Mouse (Mus musculus) limb, embryonic 10.5 days (tissue): ENCODE data around the gene Cstf1. TPM values are rescaled to one million over a fixed set of nuclear protein-coding genes. Genes with fewer than 3 reads are reported as not detected.

Source experiments
- DNase-seq: peaks from one replicate; pipeline ENCODE4 v3.0.0-alpha.2; 2017; ENCODE audit warnings: low spot score
- H3K27ac ChIP-seq: fragments of 300-500 bp; sonication (generic); 2 replicates; pipeline ENCODE4 v1.5.1; 2016; ENCODE audit warnings: mild to moderate bottlenecking
- H3K27me3 ChIP-seq: fragments of 300-500 bp; sonication (generic); 2 replicates; pipeline ENCODE4 v1.6.1; 2016; ENCODE audit warnings: low read depth, mild to moderate bottlenecking; ENCODE audit not compliant: poor library complexity, severe bottlenecking
- H3K36me3 ChIP-seq: fragments of 300-500 bp; sonication (generic); 2 replicates; pipeline ENCODE4 v1.6.1; 2016; ENCODE audit warnings: mild to moderate bottlenecking, moderate library complexity
- H3K4me1 ChIP-seq: fragments of 300-500 bp; sonication (generic); 2 replicates; pipeline ENCODE4 v1.6.1; 2016
- H3K4me3 ChIP-seq: fragments of 300-500 bp; sonication (generic); 2 replicates; pipeline ENCODE4 v1.5.1; 2016; ENCODE audit warnings: mild to moderate bottlenecking, moderate library complexity
- H3K9me3 ChIP-seq: fragments of 300-500 bp; sonication (generic); replicated peaks from 2 replicates; pipeline ENCODE4 v1.6.1; 2016; ENCODE audit warnings: mild to moderate bottlenecking
- WGBS: fragments of 180-500 bp; shearing (Covaris S2); methylation state at CpG from one replicate; pipeline ENCODE4 v1.1.7; 2016; 5-methylcytosine and 5-hydroxymethylcytosine counted together
- polyA plus RNA-seq: library from polyadenylated mRNA; unstranded; fragments of >200 nt; fragmentation: Nextera tagmentation; extraction: Ambion mirVana; gene quantifications from 2 replicates; pipeline ENCODE4 v1.2.1, GENCODE M21; 2016

Gene Cstf1
- polyA plus RNA-seq, 1 experiment from 2014 or later: 59.7 TPM

DNA sequence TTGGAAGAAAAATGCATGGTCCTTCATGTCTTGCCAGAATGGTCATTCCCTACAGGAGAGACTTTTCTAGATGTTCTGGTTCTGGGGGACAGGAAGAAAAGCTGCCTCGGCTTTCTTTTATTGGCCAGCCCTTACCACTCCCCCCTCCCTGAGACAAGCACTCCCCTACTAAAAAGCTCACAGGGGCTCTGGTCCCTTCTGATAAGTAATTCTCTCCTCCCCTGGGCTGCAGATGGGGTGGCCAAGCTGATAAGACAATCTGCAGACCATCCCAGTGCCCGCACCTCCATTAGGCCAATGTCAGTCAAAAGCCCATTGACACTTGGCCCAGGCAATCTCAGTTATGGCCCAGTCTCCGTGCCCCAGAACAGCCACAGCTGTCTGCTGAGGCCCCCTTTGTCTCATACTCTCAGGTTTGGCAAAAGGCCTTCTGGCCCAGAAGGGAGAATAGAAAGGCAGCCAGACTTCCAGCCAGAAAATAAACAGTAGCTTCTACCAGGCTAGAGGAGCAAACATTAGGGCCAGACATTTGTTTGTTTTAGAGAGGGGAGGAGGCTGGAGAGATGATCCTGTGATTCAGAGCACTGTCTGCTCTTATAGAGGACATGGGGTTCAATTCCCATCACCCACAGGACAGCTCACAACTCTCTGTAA lies 22.1 kb upstream of the Cstf1 start:
- no peak for DNase-seq
- H3K4me1 ChIP-seq: peaks cover 28% of the 10 kb centered on the region
- no peak overlapping the region for H3K27ac ChIP-seq
- H3K27me3 ChIP-seq: peaks cover 21% of the 10 kb centered on the region
- no peaks in the 10 kb centered on the region for H3K9me3 ChIP-seq
- no peak overlapping the region for H3K4me3 ChIP-seq
- peaks cover 6% of the 10 kb centered on the region; the same call in 1 of the 2 replicates for H3K36me3 ChIP-seq
- 31% methylated on average over 3 of the region's 3 CpGs for WGBS

DNA sequence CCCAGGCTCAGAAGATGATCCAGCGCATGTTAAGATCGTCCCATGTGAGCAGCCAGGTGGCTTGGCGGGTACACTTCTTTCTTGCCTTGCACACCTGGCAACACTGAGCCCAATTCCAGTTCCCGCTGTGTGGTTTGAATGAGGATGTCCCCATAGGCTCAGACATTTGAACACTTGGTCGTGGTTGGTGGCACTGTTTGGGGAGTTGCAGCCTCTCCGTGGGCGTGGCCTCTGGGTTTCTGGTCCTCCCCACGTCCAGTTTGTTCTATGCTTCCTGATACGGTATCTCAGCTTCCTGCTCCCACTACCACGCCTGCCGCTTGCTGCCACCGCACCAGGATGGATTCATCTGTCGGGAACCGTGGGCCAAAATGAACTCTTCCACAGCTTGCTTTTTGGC lies 20.7 kb upstream of the Cstf1 start:
- Histone ChIP-seq H3K4me1 (peaks cover 24% of the 10 kb centered on the region), H3K4me3 (no peak overlapping the region), H3K27me3 (peaks cover 21% of the 10 kb centered on the region), H3K9me3 (no peaks in the 10 kb centered on the region), H3K27ac (no peak overlapping the region), H3K36me3 (peaks cover 15% of the 10 kb centered on the region)
- WGBS: 82% methylated on average over 14 of the region's 14 CpGs
- no peak for DNase-seq

DNA sequence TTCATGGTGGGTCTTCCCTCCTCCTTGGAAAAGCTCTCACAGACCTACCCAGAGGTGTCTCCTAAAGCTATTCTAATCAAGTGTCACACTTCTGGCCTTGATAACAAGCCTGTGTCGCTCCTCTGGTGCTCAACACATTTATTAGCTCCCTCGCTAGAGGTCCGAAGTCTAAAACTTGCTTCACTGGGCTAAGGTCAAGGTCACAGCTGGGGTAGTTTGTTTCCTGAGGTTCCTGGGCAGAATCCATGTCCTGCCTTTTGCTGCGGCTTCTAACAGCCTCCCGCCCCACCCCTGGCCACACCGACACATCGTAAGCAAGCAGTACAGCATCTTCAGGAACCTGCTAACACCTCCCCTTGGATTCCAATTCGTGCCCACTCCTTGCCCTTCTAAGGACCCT lies 19.7 kb upstream of the Cstf1 start:
- Histone ChIP-seq H3K27me3 (peaks cover 21% of the 10 kb centered on the region), H3K36me3 (peaks cover 25% of the 10 kb centered on the region), H3K27ac (no peak overlapping the region), H3K4me1 (peaks cover 14% of the 10 kb centered on the region), H3K9me3 (no peaks in the 10 kb centered on the region), H3K4me3 (no peak overlapping the region)
- no peak for DNase-seq
- 57% methylated on average over 8 of the region's 8 CpGs for WGBS

DNA sequence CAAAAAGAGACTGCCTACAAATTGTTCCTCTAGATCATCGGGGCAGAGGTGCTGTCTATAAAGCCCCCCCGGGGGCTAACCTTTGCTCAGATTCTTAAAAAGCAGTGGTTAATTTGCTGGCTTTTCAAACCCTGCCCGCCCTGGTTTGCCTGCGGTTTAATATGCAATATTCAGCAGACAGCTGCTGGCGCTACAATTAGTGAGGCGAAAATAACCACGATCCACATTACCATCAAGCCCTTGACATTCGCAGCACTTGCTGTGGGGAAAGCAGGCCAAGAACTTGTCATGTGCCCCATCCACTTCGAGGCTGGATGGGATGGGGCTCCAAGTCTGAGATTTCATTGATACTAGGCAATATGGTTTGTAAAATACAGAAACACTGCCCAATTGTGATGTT lies 17.3 kb upstream of the Cstf1 start:
- no peaks in the 10 kb centered on the region for H3K4me1 ChIP-seq
- H3K27ac ChIP-seq: no peak overlapping the region
- H3K36me3 ChIP-seq: peaks cover 50% of the 10 kb centered on the region
- DNase-seq: no peak
- H3K4me3 ChIP-seq: no peak overlapping the region
- H3K27me3 ChIP-seq: peaks cover 3% of the 10 kb centered on the region; the same call in 1 of the 2 replicates
- no peaks in the 10 kb centered on the region for H3K9me3 ChIP-seq
- 91% methylated on average over 9 of the region's 9 CpGs for WGBS

DNA sequence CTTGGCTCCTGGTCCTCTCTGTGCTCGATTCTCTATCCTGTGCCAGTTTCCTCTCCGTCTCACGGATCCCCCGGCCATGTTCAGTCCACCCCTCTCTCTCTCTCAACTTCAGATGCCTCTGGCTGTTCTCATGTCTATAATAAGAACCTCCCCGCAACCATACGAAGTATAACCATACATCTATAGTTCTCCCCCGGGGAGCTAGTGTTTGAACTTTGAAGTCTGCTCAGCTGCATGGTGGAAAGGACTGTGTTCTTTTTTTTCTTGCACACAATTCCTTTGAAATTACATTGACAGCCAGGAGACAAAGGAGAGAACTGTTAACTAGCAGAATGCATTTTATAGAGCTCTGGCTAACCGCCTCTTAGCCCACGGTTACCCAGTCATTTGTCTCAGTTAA lies 15.7 kb upstream of the Cstf1 start:
- DNase-seq: no peak
- 89% methylated on average over 9 of the region's 9 CpGs for WGBS
- Histone ChIP-seq H3K27me3 (no peaks in the 10 kb centered on the region), H3K36me3 (peaks cover 65% of the 10 kb centered on the region), H3K4me3 (no peak overlapping the region), H3K4me1 (no peaks in the 10 kb centered on the region), H3K9me3 (no peaks in the 10 kb centered on the region), H3K27ac (no peak overlapping the region)

DNA sequence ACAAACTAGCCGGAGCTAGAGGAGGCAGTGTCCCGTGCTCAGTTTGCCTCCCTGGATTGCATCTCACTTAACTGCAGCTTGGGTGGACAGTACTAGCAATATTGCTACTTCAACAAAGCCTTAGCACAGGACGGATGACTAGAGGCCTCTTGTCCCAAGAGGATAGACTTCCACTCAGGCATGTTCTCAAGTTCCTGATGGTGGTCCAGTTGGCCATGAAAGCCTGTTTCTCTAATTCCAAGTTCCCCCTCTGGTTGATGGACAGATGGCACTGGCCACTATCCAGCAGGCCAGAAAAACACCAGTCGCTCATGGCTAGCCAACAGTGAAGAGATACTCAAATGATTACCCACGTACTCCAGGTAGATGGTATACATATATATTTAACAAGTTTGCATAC lies 14.6 kb upstream of the Cstf1 start:
- Histone ChIP-seq H3K4me1 (no peaks in the 10 kb centered on the region), H3K4me3 (no peak overlapping the region), H3K9me3 (no peaks in the 10 kb centered on the region), H3K27ac (no peak overlapping the region), H3K27me3 (no peaks in the 10 kb centered on the region), H3K36me3 (peaks cover 76% of the 10 kb centered on the region)
- 93% methylated on average over 5 of the region's 5 CpGs for WGBS
- no peak for DNase-seq

DNA sequence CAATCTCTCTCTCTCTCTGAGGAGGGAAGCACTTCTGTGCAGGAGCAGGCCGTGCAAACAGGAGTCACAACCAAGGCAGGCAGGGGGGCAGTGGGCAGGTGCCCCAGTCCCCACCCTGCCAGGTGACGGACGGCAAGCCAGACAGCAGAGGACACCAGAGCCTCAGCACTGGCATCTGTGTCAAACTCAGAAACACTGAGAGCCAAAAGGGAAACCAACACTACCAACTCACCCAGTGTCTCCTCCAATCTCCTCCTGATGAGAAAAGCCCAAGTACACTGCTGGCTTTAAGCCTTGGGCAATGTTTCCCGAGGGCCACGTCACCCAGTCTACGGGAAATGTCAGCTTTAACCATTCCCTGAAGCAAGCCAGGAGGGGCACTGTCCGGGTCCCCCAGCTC lies 7.3 kb upstream of the Cstf1 start:
- Histone ChIP-seq H3K4me1 (peaks cover 1% of the 10 kb centered on the region; the same call in 1 of the 2 replicates), H3K27ac (no peak overlapping the region), H3K36me3 (peaks cover 100% of the 10 kb centered on the region), H3K27me3 (no peaks in the 10 kb centered on the region), H3K9me3 (no peaks in the 10 kb centered on the region), H3K4me3 (no peak overlapping the region)
- WGBS: 87% methylated on average over 7 of the region's 7 CpGs
- DNase-seq: no peak

DNA sequence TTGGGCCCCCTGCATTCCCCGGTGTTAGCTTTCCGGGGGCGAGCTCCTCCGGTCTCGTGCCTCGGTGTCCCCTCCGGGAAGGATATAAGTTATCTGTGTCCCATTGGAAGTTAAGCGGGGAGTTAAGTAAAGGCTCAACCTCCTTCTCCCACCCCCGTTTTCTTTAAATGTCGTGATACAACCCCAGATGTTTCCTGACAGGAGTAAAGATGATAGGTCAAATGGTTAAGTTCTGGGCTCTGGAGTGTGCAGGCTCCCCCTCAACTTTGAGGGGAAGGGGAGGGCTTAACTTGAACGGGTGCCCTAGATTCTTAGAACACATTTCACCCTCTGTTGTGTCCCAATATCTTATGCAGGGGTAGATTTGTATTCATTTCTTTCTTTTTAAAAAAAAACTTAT lies 777 bp downstream of the Cstf1 start:
- H3K36me3 ChIP-seq: peaks cover 67% of the 10 kb centered on the region

DNA sequence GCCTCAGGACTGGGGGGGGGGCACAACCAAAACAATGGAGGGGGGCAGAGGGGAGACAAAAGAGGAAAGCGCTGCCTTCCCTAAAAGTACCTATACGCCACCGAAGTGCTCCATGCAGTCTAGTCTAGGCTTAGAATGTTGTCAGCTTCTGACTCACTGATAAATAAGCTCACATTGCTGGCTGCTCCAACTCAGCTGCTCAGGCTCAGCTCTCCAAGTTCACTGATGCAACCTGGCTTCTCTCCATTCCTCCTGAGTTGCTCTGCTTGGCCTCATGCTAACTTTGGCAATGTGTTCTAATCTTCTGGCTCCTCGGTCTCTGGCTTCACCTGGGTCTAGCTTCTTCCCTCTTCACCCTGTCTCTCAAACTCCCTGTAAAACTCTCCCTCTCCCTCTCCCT lies 6.1 kb downstream of the Cstf1 start:
- Histone ChIP-seq H3K27me3 (no peaks in the 10 kb centered on the region), H3K9me3 (no peaks in the 10 kb centered on the region), H3K27ac (no peak overlapping the region), H3K4me1 (peaks cover 9% of the 10 kb centered on the region), H3K36me3 (peaks cover 91% of the 10 kb centered on the region), H3K4me3 (no peak overlapping the region)
- 86% methylated on average over 4 of the region's 4 CpGs for WGBS
- DNase-seq: no peak

More for the DNA sequence above, 777 bp downstream of the Cstf1 start:
- H3K9me3 ChIP-seq: no peaks in the 10 kb centered on the region
- peak overlapping the region; percentile 80 for H3K4me3 ChIP-seq
- no peak for DNase-seq
- H3K27ac ChIP-seq: peak overlapping the region; percentile 94
- under 1% methylated on average over 11 of the region's 11 CpGs for WGBS
- H3K27me3 ChIP-seq: no peaks in the 10 kb centered on the region
- peaks cover 26% of the 10 kb centered on the region for H3K4me1 ChIP-seq

DNA sequence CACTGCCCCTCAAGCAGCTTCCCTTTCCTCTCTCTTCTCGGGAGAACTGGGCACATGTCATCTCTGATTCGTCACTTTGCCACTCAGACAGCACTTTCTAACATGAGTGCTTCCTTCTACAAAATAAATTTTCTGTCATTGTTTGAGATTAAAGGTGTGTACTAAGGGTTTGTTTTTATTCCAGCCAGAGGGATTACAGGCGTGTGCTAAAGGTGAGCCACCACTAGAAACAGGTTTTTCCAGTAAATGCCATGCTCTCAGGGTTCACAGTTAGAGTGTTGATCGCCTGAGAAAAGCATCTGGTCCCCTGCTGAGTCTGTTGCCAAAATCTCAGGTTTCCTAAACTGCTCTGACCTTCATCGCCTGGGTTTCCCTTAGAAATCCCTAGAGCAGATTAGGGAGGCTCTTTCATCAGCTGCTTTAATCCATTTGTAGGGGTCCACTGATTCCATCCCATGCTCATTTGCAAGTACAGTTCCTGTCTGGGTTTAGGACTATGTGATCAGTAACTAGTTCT lies 6.6 kb downstream of the Cstf1 start:
- DNase-seq: no peak
- H3K9me3 ChIP-seq: no peaks in the 10 kb centered on the region
- H3K27ac ChIP-seq: no peak overlapping the region
- H3K36me3 ChIP-seq: peaks cover 96% of the 10 kb centered on the region
- H3K4me3 ChIP-seq: no peak overlapping the region
- WGBS: 62% methylated on average over 5 of the region's 5 CpGs
- peaks cover 4% of the 10 kb centered on the region for H3K4me1 ChIP-seq
- H3K27me3 ChIP-seq: no peaks in the 10 kb centered on the region

DNA sequence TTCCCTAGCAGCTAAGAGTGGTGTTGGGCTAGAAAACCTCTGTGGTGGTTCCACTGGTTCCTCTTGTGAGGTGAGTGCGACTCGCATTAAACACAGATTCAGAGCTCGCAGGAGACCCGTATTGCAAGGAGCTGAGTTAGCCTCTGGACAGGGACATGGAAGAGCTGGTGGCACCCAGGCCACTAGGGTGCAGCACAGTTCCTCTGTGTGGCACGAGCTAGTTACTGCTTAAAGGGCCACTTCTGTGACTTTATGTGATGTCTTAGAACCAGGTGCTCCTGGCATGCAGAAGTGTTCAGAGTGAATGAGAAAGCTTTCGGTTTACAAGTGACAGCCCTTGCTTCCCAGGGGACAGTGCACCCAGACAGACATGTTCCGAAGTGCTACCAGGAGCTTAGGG lies 7.9 kb downstream of the Cstf1 start:
- no peak for DNase-seq
- no peak overlapping the region for H3K4me3 ChIP-seq
- no peaks in the 10 kb centered on the region for H3K4me1 ChIP-seq
- peaks cover 100% of the 10 kb centered on the region for H3K36me3 ChIP-seq
- no peaks in the 10 kb centered on the region for H3K27me3 ChIP-seq
- no peak overlapping the region for H3K27ac ChIP-seq
- 82% methylated on average over 7 of the region's 7 CpGs for WGBS
- H3K9me3 ChIP-seq: no peaks in the 10 kb centered on the region

DNA sequence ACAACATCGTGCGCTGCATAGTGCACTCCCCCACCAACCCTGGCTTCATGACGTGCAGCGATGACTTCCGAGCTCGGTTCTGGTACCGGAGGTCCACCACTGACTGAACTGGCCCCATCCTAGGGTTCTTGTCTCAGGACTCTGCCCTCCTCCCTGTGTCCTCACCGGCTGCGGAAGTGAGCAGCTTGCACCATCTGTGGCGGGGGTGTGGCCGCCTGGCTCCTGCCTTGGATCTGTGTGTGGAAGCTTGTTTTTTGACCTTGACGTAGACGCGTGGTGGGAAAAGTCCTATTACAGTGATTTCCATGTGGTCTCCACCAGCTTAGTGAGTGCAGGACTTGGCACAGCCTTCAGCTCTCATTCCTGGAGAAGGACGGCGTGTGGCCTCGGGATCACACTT lies 10.0 kb downstream of the Cstf1 start:
- Histone ChIP-seq H3K36me3 (peaks cover 81% of the 10 kb centered on the region), H3K27me3 (no peaks in the 10 kb centered on the region), H3K4me1 (no peaks in the 10 kb centered on the region), H3K9me3 (no peaks in the 10 kb centered on the region), H3K4me3 (no peak overlapping the region), H3K27ac (no peak overlapping the region)
- DNase-seq: no peak
- WGBS: 94% methylated on average over 17 of the region's 17 CpGs

DNA sequence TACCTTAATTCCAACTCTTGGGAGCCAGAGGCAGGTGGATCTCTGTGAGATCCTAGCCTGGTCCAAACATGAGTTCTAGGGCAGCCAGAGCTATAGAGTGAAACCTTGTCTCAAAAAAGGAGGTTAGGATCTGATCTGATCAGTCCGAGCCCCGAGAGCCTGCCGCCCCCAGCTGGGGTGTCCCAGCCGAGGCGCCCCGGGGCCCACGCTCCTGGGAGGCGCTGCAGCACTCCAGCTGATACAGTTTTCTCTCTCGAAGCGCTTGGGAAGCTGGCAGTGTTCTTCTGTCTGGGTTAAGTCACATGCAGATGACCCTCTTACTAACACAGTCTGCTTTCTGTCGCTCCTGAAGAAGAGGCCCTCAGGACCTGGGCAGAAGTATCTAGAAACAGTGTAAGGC lies 10.9 kb downstream of the Cstf1 start:
- Histone ChIP-seq H3K27me3 (no peaks in the 10 kb centered on the region), H3K4me1 (no peaks in the 10 kb centered on the region), H3K27ac (no peak overlapping the region), H3K36me3 (peaks cover 72% of the 10 kb centered on the region), H3K9me3 (no peaks in the 10 kb centered on the region), H3K4me3 (no peak overlapping the region)
- WGBS: 97% methylated on average over 11 of the region's 11 CpGs
- no peak for DNase-seq

DNA sequence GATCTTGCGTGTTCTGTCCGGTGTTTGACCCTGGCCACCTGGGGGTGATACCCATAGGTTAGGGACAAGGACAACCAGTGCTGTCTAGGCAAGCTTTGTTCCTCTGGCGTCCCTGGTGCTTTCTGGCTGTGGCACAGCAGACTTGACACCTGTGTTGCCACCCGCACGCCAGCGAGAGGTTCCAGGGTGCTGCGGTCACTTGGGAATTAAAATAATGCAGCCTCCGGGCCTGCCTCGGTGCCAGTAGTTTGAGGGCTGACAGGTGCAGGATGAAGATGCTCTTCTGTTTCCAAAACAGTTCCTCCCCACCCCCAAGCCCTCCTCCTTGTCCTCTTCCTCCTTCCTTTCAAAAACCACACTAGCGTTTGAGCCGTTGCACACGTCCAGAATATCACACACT lies 11.4 kb downstream of the Cstf1 start:
- no peak overlapping the region for H3K4me3 ChIP-seq
- H3K9me3 ChIP-seq: no peaks in the 10 kb centered on the region
- no peaks in the 10 kb centered on the region for H3K4me1 ChIP-seq
- no peak for DNase-seq
- 91% methylated on average over 12 of the region's 12 CpGs for WGBS
- H3K27me3 ChIP-seq: no peaks in the 10 kb centered on the region
- no peak overlapping the region for H3K27ac ChIP-seq
- H3K36me3 ChIP-seq: peaks cover 67% of the 10 kb centered on the region
